In genomic region chr7:119895639-119896512, GRCm38 (mm10) we compare ENCODE assay signal across 7 mouse cellular contexts. TPM values are rescaled to one million over a fixed set of nuclear protein-coding genes. Genes with fewer than 3 reads are reported as not detected.
DNase-seq lines count a peak whose midpoint lies in the region; ATAC-seq lines count a peak whose summit lies in the region.

Lyrm1 (plus strand) TSS chr7:119895861.
Dcun1d3 (minus strand) TSS chr7:119896298.

- peak; percentile 98 for ATAC-seq in intestine, embryonic 16.5 days
- peak; percentile 98 for ATAC-seq in midbrain, embryonic 11.5 days (ENCODE audit: low FRiP score)

- H3K4me3 ChIP-seq in intestine, embryonic 16.5 days (ENCODE audit: low read length) = peak within 1 kb of the TSS; percentile 81
- peak within 1 kb of the TSS; percentile 74 for H3K4me3 ChIP-seq in midbrain, embryonic 11.5 days (ENCODE audit: low read depth, low read length)

- no peaks in the 10 kb centered on the region for H3K36me3 ChIP-seq in intestine, embryonic 16.5 days (ENCODE audit: control insufficient read depth, insufficient read depth, low read length)
- H3K36me3 ChIP-seq in midbrain, embryonic 11.5 days (ENCODE audit: control insufficient read depth, insufficient read depth, low read length) = no peaks in the 10 kb centered on the region

- peaks cover 12% of the 10 kb centered on the region for H3K4me1 ChIP-seq in intestine, embryonic 16.5 days (ENCODE audit: control insufficient read depth, insufficient read depth, low read length)
- H3K4me1 ChIP-seq in midbrain, embryonic 11.5 days (ENCODE audit: control insufficient read depth, insufficient read depth, low read length) = peaks cover 9% of the 10 kb centered on the region

- peak; percentile 94 to 96 for DNase-seq in adrenal gland, adult 18-20 months (ENCODE audit: low spot score in 2 of 2)
- DNase-seq in embryo, embryonic 11 days = peak; percentile 99
- peak; percentile 94 to 98 for DNase-seq in gastrocnemius, postnatal 36 days
- peak; percentile 96 for DNase-seq in left cerebral cortex, postnatal 36 days (ENCODE audit: low spot score in 2 of 2)
- DNase-seq in midbrain, embryonic 11.5 days (ENCODE audit: low spot score, missing footprints) = peak; percentile 99
- peak; percentile 98 for DNase-seq in skeletal muscle tissue, adult 2 months (ENCODE audit: low read depth, low spot score)

- peak within 1 kb of the TSS; percentile 90 for H3K9ac ChIP-seq in intestine, embryonic 16.5 days (ENCODE audit: low read depth, low read length)
- peak within 1 kb of the TSS; percentile 84 for H3K9ac ChIP-seq in midbrain, embryonic 11.5 days (ENCODE audit: low read length)

- no peaks in the 10 kb centered on the region for H3K9me3 ChIP-seq in intestine, embryonic 16.5 days (ENCODE audit: control insufficient read depth, low read length)
- no peaks in the 10 kb centered on the region for H3K9me3 ChIP-seq in midbrain, embryonic 11.5 days (ENCODE audit: control insufficient read depth, low read length)

- under 1% methylated on average over 62 of the region's 63 CpGs for WGBS in intestine, embryonic 16.5 days
- under 1% methylated on average over 63 of the region's 63 CpGs for WGBS in midbrain, embryonic 11.5 days

- intact Hi-C loops in gastrocnemius, postnatal 36 days (cut with DNase I) = loop anchor here (10.0 kb wide), 1 partner anchor 939 kb away; no protein-coding TSS in a partner anchor
- intact Hi-C loops in left cerebral cortex, postnatal 36 days (cut with DNase I) = loop anchor here (2.0 to 5.0 kb wide), 2 partner anchors 19 to 34 kb away; no protein-coding TSS in a partner anchor

- H3K4me2 ChIP-seq in intestine, embryonic 16.5 days (ENCODE audit: low read depth, low read length) = peak within 1 kb of the TSS; percentile 82
- H3K4me2 ChIP-seq in midbrain, embryonic 11.5 days = peak within 1 kb of the TSS; percentile 53

- H3K27me3 ChIP-seq in intestine, embryonic 16.5 days (replicated peaks; ENCODE audit: control insufficient read depth, insufficient read depth, low read length) = no peaks in the 10 kb centered on the region
- no peaks in the 10 kb centered on the region for H3K27me3 ChIP-seq in midbrain, embryonic 11.5 days (ENCODE audit: control insufficient read depth, insufficient read depth, low read length)

- H3K27ac ChIP-seq in intestine, embryonic 16.5 days (ENCODE audit: low read length) = peak within 1 kb of the TSS; percentile 94
- peak within 1 kb of the TSS; percentile 96 for H3K27ac ChIP-seq in midbrain, embryonic 11.5 days (ENCODE audit: low read depth, low read length)

RNA-seq across cellular contexts. Expression of gene Lyrm1, which starts in this region (rescaled TPM):
- 1 to 10 TPM; 7.4 to 8.9 TPM for total RNA-seq in adrenal gland, adult 18-20 months (2021)
- total RNA-seq in gastrocnemius, postnatal 36 days (2021) = 10 to 100 TPM in 1 of 2 experiments, 1 to 10 TPM in 1; 8.6 to 12.2 TPM
- 10.3 and 10.7 TPM in 2 replicates for polyA plus RNA-seq in intestine, embryonic 16.5 days (2015; fragmentation: Nextera tagmentation; extraction: Ambion mirVana)
- 10 to 100 TPM; 10.9 to 12.9 TPM for total RNA-seq in left cerebral cortex, postnatal 36 days (2021)
- polyA plus RNA-seq in midbrain, embryonic 11.5 days (2014; fragmentation: Nextera tagmentation; extraction: Ambion mirVana) = 13.1 and 14.4 TPM in 2 replicates

RNA-seq across cellular contexts. Expression of gene Dcun1d3, which starts in this region (rescaled TPM):
- 10 to 100 TPM; 39.2 to 43.1 TPM for total RNA-seq in adrenal gland, adult 18-20 months (2021)
- 10 to 100 TPM; 12.3 to 16.2 TPM for total RNA-seq in gastrocnemius, postnatal 36 days (2021)
- 13.1 and 13.9 TPM in 2 replicates for polyA plus RNA-seq in intestine, embryonic 16.5 days (2015; fragmentation: Nextera tagmentation; extraction: Ambion mirVana)
- total RNA-seq in left cerebral cortex, postnatal 36 days (2021) = 10 to 100 TPM; 24.4 to 27.0 TPM
- polyA plus RNA-seq in midbrain, embryonic 11.5 days (2014; fragmentation: Nextera tagmentation; extraction: Ambion mirVana) = 10.5 and 11.1 TPM in 2 replicates

Comparison
In these comparisons a context has a peak if more than half of its experiments do, and no peak if none do; other contexts are left out.
1. Peak in every context shown above with its lines: DNase-seq, ATAC-seq, H3K4me3 ChIP-seq and H3K27ac ChIP-seq.